Mouse (Mus musculus) urinary bladder, adult 18-20 months (tissue): ENCODE results near the gene Smarca4.
A peak's percentile ranks its signal among the peaks of the same experiment; 100 is the strongest.
"Not testable (repeated sequence)": the region's sequence is repeated elsewhere in the genome, so short reads cannot be mapped to it uniquely, and the experiment has no call there.

Experiments
- DNase-seq, 2 experiments: peaks; one replicate each; pipeline ENCODE4 v3.0.0; 2022; ENCODE audit warnings: low spot score in 2 of 2, mixed read lengths in 2 of 2

Gene Smarca4

GRCm38 (mm10) chr9:21615617-21616231 lies at the start of gene Smarca4:
Smarca4 (plus strand) TSS chr9:21616169.
- peak; percentile 98 to 99 for DNase-seq

GRCm38 (mm10) chr9:21566538-21566937 lies 49.4 kb upstream of the Smarca4 start:
- DNase-seq = no peak

- no peak for DNase-seq
These were observed 48.9 kb upstream of the Smarca4 start for GRCm38 (mm10) chr9:21567051-21567450.

GRCm38 (mm10) chr9:21568657-21569255 lies 47.2 kb upstream of the Smarca4 start:
- no peak for DNase-seq

- no peak for DNase-seq
These were observed 41.8 kb upstream of the Smarca4 start for GRCm38 (mm10) chr9:21574012-21574801.

GRCm38 (mm10) chr9:21575253-21575652 lies 40.7 kb upstream of the Smarca4 start:
- DNase-seq = no peak

- DNase-seq = no peak
These were observed 39.7 kb upstream of the Smarca4 start for GRCm38 (mm10) chr9:21576286-21576685.

- DNase-seq = no peak
These were observed 37.7 kb upstream of the Smarca4 start for GRCm38 (mm10) chr9:21578226-21578625.

- DNase-seq = no peak
These were observed 30.6 kb upstream of the Smarca4 start for GRCm38 (mm10) chr9:21585401-21585800.

GRCm38 (mm10) chr9:21587678-21588349 lies 28.2 kb upstream of the Smarca4 start:
- DNase-seq = no peak

GRCm38 (mm10) chr9:21588350-21588749 lies 27.6 kb upstream of the Smarca4 start:
- DNase-seq = no peak

- no peak for DNase-seq
These were observed 26.4 kb upstream of the Smarca4 start for GRCm38 (mm10) chr9:21589538-21589937.

GRCm38 (mm10) chr9:21591127-21591830 lies 24.7 kb upstream of the Smarca4 start:
- no peak for DNase-seq

GRCm38 (mm10) chr9:21591831-21592702 lies 23.9 kb upstream of the Smarca4 start:
- peak in 1 of 2 experiments; percentile 75 for DNase-seq

- peak; percentile 79 to 83 for DNase-seq
These were observed 23.3 kb upstream of the Smarca4 start, which contains the start of the genes Timm29 and Yipf2 for GRCm38 (mm10) chr9:21592703-21593121. Timm29 (plus strand) TSS chr9:21592722. Yipf2 (minus strand) TSS chr9:21592828.

- peak; percentile 25 to 43 for DNase-seq
These were observed 22.7 kb upstream of the Smarca4 start for GRCm38 (mm10) chr9:21593122-21593721.

GRCm38 (mm10) chr9:21594350-21594749 lies 21.6 kb upstream of the Smarca4 start:
- not testable (repeated sequence) for DNase-seq

- no peak for DNase-seq
These were observed 21.1 kb upstream of the Smarca4 start for GRCm38 (mm10) chr9:21594838-21595237.

- DNase-seq = no peak
These were observed 17.8 kb upstream of the Smarca4 start for GRCm38 (mm10) chr9:21598198-21598597.

- DNase-seq = no peak
These were observed 15.8 kb upstream of the Smarca4 start for GRCm38 (mm10) chr9:21600186-21600585.
